Mouse (Mus musculus) testis, adult 2 months (tissue): Measurements from ENCODE around the gene Aars.

Source experiments
- CTCF ChIP-seq: fragments of 200-500 bp; IDR thresholded peaks from 2 replicates; pipeline ENCODE4 v1.5.1; 2012; ENCODE audit warnings: low read depth, mild to moderate bottlenecking, inconsistent platforms, low read length, moderate library complexity; ENCODE audit not compliant: control insufficient read depth, insufficient read depth, insufficient replicate concordance
- POLR2A ChIP-seq: fragments of 200-500 bp; IDR thresholded peaks from 2 replicates; pipeline ENCODE4 v1.6.1; 2012; ENCODE audit warnings: low read depth, mild to moderate bottlenecking, inconsistent platforms, low read length, moderate library complexity; ENCODE audit not compliant: control insufficient read depth

DNA sequence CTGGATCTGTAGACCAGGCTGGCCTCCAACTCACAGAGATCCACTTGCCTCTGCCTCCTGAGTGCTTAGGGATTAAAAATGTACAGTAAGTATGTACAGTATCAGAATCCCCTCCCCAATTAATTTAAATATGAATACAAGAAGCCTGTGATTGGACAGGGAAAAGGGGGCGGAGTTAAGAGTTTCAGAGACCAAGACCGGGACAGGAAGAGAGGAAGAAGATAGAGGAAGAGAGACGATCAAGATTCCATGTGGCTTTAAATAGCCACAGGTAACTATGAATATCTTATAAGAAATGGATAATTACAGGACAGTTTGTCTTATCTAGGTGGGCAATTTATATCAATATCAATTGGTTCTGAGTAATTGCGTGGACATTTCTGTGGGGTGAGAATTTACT is 3.4 kb upstream of the Aars start:
- TF ChIP-seq CTCF (no peak), POLR2A (no peak)
